Mouse (Mus musculus) C2C12 (cell line): ENCODE data around the gene Proca1.

Experiments
- CTCF ChIP-seq: IDR thresholded peaks from one replicate; pipeline ENCODE4 v1.5.1; 2011; ENCODE audit not compliant: control insufficient read depth, insufficient read depth, insufficient read length
- MAX ChIP-seq: IDR thresholded peaks from one replicate; pipeline ENCODE4 v1.6.1; 2011; ENCODE audit warnings: mild to moderate bottlenecking, control low read depth

DNA sequence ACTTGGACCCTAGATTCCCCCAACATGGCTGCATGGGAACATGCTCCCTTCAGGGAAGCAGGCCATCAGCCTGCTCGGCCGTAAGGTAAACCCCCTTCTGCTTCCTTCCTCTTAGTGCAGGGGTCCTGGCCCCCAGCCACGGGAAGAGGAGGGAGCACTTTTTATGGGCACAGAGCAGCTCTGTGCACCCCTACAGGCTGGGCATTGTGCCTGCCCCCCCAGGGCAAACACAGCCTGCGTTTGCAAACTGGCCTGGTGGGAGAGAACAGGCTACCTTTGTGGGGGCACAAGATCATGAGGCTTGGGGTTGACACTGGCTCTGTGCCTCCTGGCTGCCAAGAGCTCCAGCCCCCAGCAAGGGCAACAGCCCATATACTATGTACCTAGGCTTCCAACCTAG is 31.2 kb upstream of the Proca1 start:
- TF ChIP-seq CTCF (no peak), MAX (no peak)
